Mouse (Mus musculus): ENCODE measurements at regions not wholly inside any gene's neighbourhood (a gene's known extent, or its start where the extent isn't known, plus 50 kb on each side); places are given as distances from the start of the nearest gene placed in this dataset.

GRCm38 (mm10) chr2:19714025-19714424 is 56.5 kb downstream of the Otud1 start:
- Histone ChIP-seq H3K27ac (ENCODE audit: insufficient read depth, low read length) (no peak overlapping the region), H3K4me1 (ENCODE audit: control insufficient read depth, insufficient read depth, low read length) (no peaks in the 10 kb centered on the region), H3K4me3 (replicated peaks; ENCODE audit: insufficient read depth, low read depth, low read length) (no peak overlapping the region), H3K27me3 (ENCODE audit: control insufficient read depth, insufficient read depth, low read length) (no peaks in the 10 kb centered on the region; the same call in 1 of the 2 replicates)
- TF ChIP-seq POLR2A (IDR thresholded peaks at IDR 0.05; ENCODE audit: borderline replicate concordance, insufficient read depth, low read length) = no peak
- TF ChIP-seq CTCF (IDR thresholded peaks at IDR 0.05; ENCODE audit: borderline replicate concordance, insufficient read depth, low read depth, low read length) = no peak
- 68% methylated on average over 3 of the region's 3 CpGs for WGBS
- no peak for DNase-seq

GRCm38 (mm10) chr2:19715564-19716238 is 58.1 kb downstream of the Otud1 start:
- Histone ChIP-seq H3K4me3 (replicated peaks; ENCODE audit: insufficient read depth, low read depth, low read length) (no peak overlapping the region), H3K27me3 (ENCODE audit: control insufficient read depth, insufficient read depth, low read length) (no peaks in the 10 kb centered on the region; the same call in 1 of the 2 replicates), H3K4me1 (ENCODE audit: control insufficient read depth, insufficient read depth, low read length) (no peaks in the 10 kb centered on the region), H3K27ac (ENCODE audit: insufficient read depth, low read length) (no peak overlapping the region)
- 13% methylated on average over 11 of the region's 11 CpGs for WGBS
- peak; percentile 40 to 43 for DNase-seq
- peak; percentile 72; the same call in 1 of the 2 replicates for TF ChIP-seq CTCF (IDR thresholded peaks at IDR 0.05; ENCODE audit: borderline replicate concordance, insufficient read depth, low read depth, low read length)
- TF ChIP-seq POLR2A (IDR thresholded peaks at IDR 0.05; ENCODE audit: borderline replicate concordance, insufficient read depth, low read length) = no peak

- Histone ChIP-seq H3K27me3 (ENCODE audit: control insufficient read depth, insufficient read depth, low read length) (no peaks in the 10 kb centered on the region; the same call in 1 of the 2 replicates), H3K27ac (ENCODE audit: insufficient read depth, low read length) (no peak overlapping the region), H3K4me3 (replicated peaks; ENCODE audit: insufficient read depth, low read depth, low read length) (no peak overlapping the region), H3K4me1 (ENCODE audit: control insufficient read depth, insufficient read depth, low read length) (no peaks in the 10 kb centered on the region)
- 89% methylated on average over 5 of the region's 5 CpGs for WGBS
- TF ChIP-seq POLR2A (IDR thresholded peaks at IDR 0.05; ENCODE audit: borderline replicate concordance, insufficient read depth, low read length) = no peak
- no peak for TF ChIP-seq CTCF (IDR thresholded peaks at IDR 0.05; ENCODE audit: borderline replicate concordance, insufficient read depth, low read depth, low read length)
- DNase-seq = no peak
Observed at GRCm38 (mm10) chr2:19716388-19716787, 58.8 kb downstream of the Otud1 start.

GRCm38 (mm10) chr2:19726085-19726484 is 68.5 kb downstream of the Otud1 start:
- Histone ChIP-seq H3K4me1 (ENCODE audit: control insufficient read depth, insufficient read depth, low read length) (no peaks in the 10 kb centered on the region), H3K27me3 (ENCODE audit: control insufficient read depth, insufficient read depth, low read length) (no peaks in the 10 kb centered on the region; the same call in 1 of the 2 replicates), H3K27ac (ENCODE audit: insufficient read depth, low read length) (no peak overlapping the region), H3K4me3 (replicated peaks; ENCODE audit: insufficient read depth, low read depth, low read length) (no peak overlapping the region)
- DNase-seq = no peak
- 92% methylated on average over 6 of the region's 6 CpGs for WGBS
- TF ChIP-seq POLR2A (IDR thresholded peaks at IDR 0.05; ENCODE audit: borderline replicate concordance, insufficient read depth, low read length) = no peak
- no peak for TF ChIP-seq CTCF (IDR thresholded peaks at IDR 0.05; ENCODE audit: borderline replicate concordance, insufficient read depth, low read depth, low read length)

- peak; percentile 38 to 46 for DNase-seq
- 16% methylated on average over 9 of the region's 9 CpGs for WGBS
Observed at GRCm38 (mm10) chr2:19726904-19727303, 69.4 kb downstream of the Otud1 start.

GRCm38 (mm10) chr2:19732922-19733859 is 75.6 kb downstream of the Otud1 start:
- H3K27ac ChIP-seq (ENCODE audit: insufficient read depth, low read length) = no peak overlapping the region
- WGBS = 80% methylated on average over 12 of the region's 12 CpGs
- TF ChIP-seq POLR2A (IDR thresholded peaks at IDR 0.05; ENCODE audit: borderline replicate concordance, insufficient read depth, low read length) (no peak), CTCF (IDR thresholded peaks at IDR 0.05; ENCODE audit: borderline replicate concordance, insufficient read depth, low read depth, low read length) (no peak)

More at GRCm38 (mm10) chr2:19726904-19727303, 69.4 kb downstream of the Otud1 start:
- H3K4me3 ChIP-seq (replicated peaks; ENCODE audit: insufficient read depth, low read depth, low read length) = no peak overlapping the region
- no peaks in the 10 kb centered on the region; the same call in 1 of the 2 replicates for H3K27me3 ChIP-seq (ENCODE audit: control insufficient read depth, insufficient read depth, low read length)
- H3K4me1 ChIP-seq (ENCODE audit: control insufficient read depth, insufficient read depth, low read length) = no peaks in the 10 kb centered on the region
- TF ChIP-seq POLR2A (IDR thresholded peaks at IDR 0.05; ENCODE audit: borderline replicate concordance, insufficient read depth, low read length) (no peak), CTCF (IDR thresholded peaks at IDR 0.05; ENCODE audit: borderline replicate concordance, insufficient read depth, low read depth, low read length) (peak; percentile 78)
- no peak overlapping the region for H3K27ac ChIP-seq (ENCODE audit: insufficient read depth, low read length)

GRCm38 (mm10) chr2:19734164-19734870 is 76.8 kb downstream of the Otud1 start:
- no peak overlapping the region for H3K27ac ChIP-seq (ENCODE audit: insufficient read depth, low read length)
- no peak for DNase-seq
- H3K4me3 ChIP-seq (replicated peaks; ENCODE audit: insufficient read depth, low read depth, low read length) = no peak overlapping the region
- TF ChIP-seq POLR2A (IDR thresholded peaks at IDR 0.05; ENCODE audit: borderline replicate concordance, insufficient read depth, low read length) (no peak), CTCF (IDR thresholded peaks at IDR 0.05; ENCODE audit: borderline replicate concordance, insufficient read depth, low read depth, low read length) (no peak)
- H3K27me3 ChIP-seq (ENCODE audit: control insufficient read depth, insufficient read depth, low read length) = no peaks in the 10 kb centered on the region; the same call in 1 of the 2 replicates
- no peaks in the 10 kb centered on the region for H3K4me1 ChIP-seq (ENCODE audit: control insufficient read depth, insufficient read depth, low read length)
- WGBS = 78% methylated on average over 12 of the region's 12 CpGs

More at GRCm38 (mm10) chr2:19732922-19733859, 75.6 kb downstream of the Otud1 start:
- no peak overlapping the region for H3K4me3 ChIP-seq (replicated peaks; ENCODE audit: insufficient read depth, low read depth, low read length)
- no peaks in the 10 kb centered on the region for H3K4me1 ChIP-seq (ENCODE audit: control insufficient read depth, insufficient read depth, low read length)
- no peak for DNase-seq
- no peaks in the 10 kb centered on the region for H3K27me3 ChIP-seq (ENCODE audit: control insufficient read depth, insufficient read depth, low read length)

Data from cerebellum, adult 2 months (tissue).